Mouse (Mus musculus): ENCODE data around the gene Fndc7.

- TF ChIP-seq E2F4 (IDR thresholded peaks at IDR 0.05; ENCODE audit: insufficient read depth) (no peak), USF1 (IDR thresholded peaks at IDR 0.05; ENCODE audit: low read depth) (no peak), POLR2A (IDR thresholded peaks at IDR 0.05; ENCODE audit: insufficient read length, low read depth) (no peak), MYOG (IDR thresholded peaks at IDR 0.05; ENCODE audit: control insufficient read depth in 1 of 3, insufficient read depth in 1 of 3, insufficient read length in 2 of 3, low read depth in 2 of 3) (no peak), POLR2AphosphoS2 (IDR thresholded peaks at IDR 0.05; ENCODE audit: insufficient read length, low read depth) (no peak), TCF12 (IDR thresholded peaks at IDR 0.05; ENCODE audit: insufficient read depth, poor library complexity, severe bottlenecking) (no peak), MAX (IDR thresholded peaks at IDR 0.05; ENCODE audit: low read depth) (no peak)
These were observed 12.2 kb upstream of the Fndc7 start for GRCm38 (mm10) chr3:108902038-108902437.
